Mouse (Mus musculus) cerebellum, adult (tissue): ENCODE results near the gene Eif4h.

Source experiments
- ATAC-seq: cut with Nextera tagmentation; 2 replicates; pipeline ENCODE4 v1.9.2; 2017; ENCODE audit warnings: mild to moderate bottlenecking, moderate library complexity, mixed read lengths; ENCODE audit not compliant: insufficient number of reproducible peaks, low FRiP score, low TSS enrichment

Gene Eif4h

GRCm38 (mm10) chr5:134611810-134612521 lies 27.3 kb downstream of the Eif4h start:
- ATAC-seq = no peak

- ATAC-seq = no peak
Observed at GRCm38 (mm10) chr5:134609916-134610643, 29.2 kb downstream of the Eif4h start.

GRCm38 (mm10) chr5:134607121-134607520 lies 32.2 kb downstream of the Eif4h start:
- ATAC-seq = no peak

- ATAC-seq = no peak
Observed at GRCm38 (mm10) chr5:134606314-134606713, 33.0 kb downstream of the Eif4h start.

GRCm38 (mm10) chr5:134604376-134604775 lies 34.9 kb downstream of the Eif4h start:
- ATAC-seq = no peak

GRCm38 (mm10) chr5:134597711-134598110 lies 41.6 kb downstream of the Eif4h start:
- ATAC-seq = no peak

GRCm38 (mm10) chr5:134593093-134593492 lies 46.2 kb downstream of the Eif4h start:
- no peak for ATAC-seq

GRCm38 (mm10) chr5:134592026-134592581 lies 47.2 kb downstream of the Eif4h start:
- ATAC-seq = no peak

GRCm38 (mm10) chr5:134589900-134590299 lies 49.4 kb downstream of the Eif4h start:
- no peak for ATAC-seq

GRCm38 (mm10) chr5:134584798-134585197 lies 54.5 kb downstream of the Eif4h start:
- ATAC-seq = no peak

GRCm38 (mm10) chr5:134583884-134584213 lies 55.4 kb downstream of the Eif4h start:
- ATAC-seq = no peak

- ATAC-seq = no peak
Observed at GRCm38 (mm10) chr5:134583006-134583883, 56.0 kb downstream of the Eif4h start.

- ATAC-seq = peak; percentile 95; the same call in 1 of the 2 replicates
Observed at GRCm38 (mm10) chr5:134582221-134582907, 56.9 kb downstream of the Eif4h start.

- no peak for ATAC-seq
Observed at GRCm38 (mm10) chr5:134581146-134581545, 58.1 kb downstream of the Eif4h start, which contains the start of gene Rfc2. TSS of gene Rfc2 (plus strand) at chr5:134581366.

GRCm38 (mm10) chr5:134579135-134579534 lies 60.2 kb downstream of the Eif4h start:
- ATAC-seq = no peak

- no peak for ATAC-seq
Observed at GRCm38 (mm10) chr5:134577534-134577933, 61.8 kb downstream of the Eif4h start.

- no peak for ATAC-seq
Observed at GRCm38 (mm10) chr5:134576517-134577220, 62.6 kb downstream of the Eif4h start.

- ATAC-seq = no peak
Observed at GRCm38 (mm10) chr5:134575833-134576232, 63.5 kb downstream of the Eif4h start.

- ATAC-seq = no peak
Observed at GRCm38 (mm10) chr5:134572508-134573214, 66.6 kb downstream of the Eif4h start.
